Mouse (Mus musculus) stomach, embryonic 15.5 days (tissue): ENCODE measurements around the gene Map6. TPM values are rescaled to one million over a fixed set of nuclear protein-coding genes. Genes with fewer than 3 reads are reported as not detected.

ENCODE experiments used
- ATAC-seq: fragments of 200-750 bp; cut with Nextera tagmentation; 2 replicates; pipeline ENCODE4 v1.8.0; 2017; ENCODE audit warnings: low read depth, moderate number of reproducible peaks, moderate TSS enrichment; ENCODE audit not compliant: insufficient read depth, low FRiP score
- H3K27ac ChIP-seq: fragments of 300-500 bp; sonication (generic); 2 replicates; pipeline ENCODE4 v1.5.1; 2015; ENCODE audit warnings: mild to moderate bottlenecking, inconsistent platforms
- H3K27me3 ChIP-seq: fragments of 300-500 bp; sonication (generic); replicated peaks from 2 replicates; pipeline ENCODE4 v1.6.1; 2015; ENCODE audit warnings: inconsistent platforms
- H3K36me3 ChIP-seq: fragments of 300-500 bp; sonication (generic); 2 replicates; pipeline ENCODE4 v1.6.1; 2015; ENCODE audit warnings: inconsistent platforms
- H3K4me1 ChIP-seq: fragments of 300-500 bp; sonication (generic); 2 replicates; pipeline ENCODE4 v1.6.1; 2015; ENCODE audit warnings: inconsistent platforms
- H3K4me2 ChIP-seq: fragments of 300-500 bp; sonication (generic); 2 replicates; pipeline ENCODE4 v1.6.1; 2015; ENCODE audit warnings: mild to moderate bottlenecking, inconsistent platforms
- H3K4me3 ChIP-seq: fragments of 300-500 bp; sonication (generic); replicated peaks from 2 replicates; pipeline ENCODE4 v1.5.1; 2015; ENCODE audit warnings: inconsistent platforms
- H3K9ac ChIP-seq: fragments of 300-500 bp; sonication (generic); 2 replicates; pipeline ENCODE4 v1.6.1; 2015; ENCODE audit warnings: inconsistent platforms
- H3K9me3 ChIP-seq: fragments of 300-500 bp; sonication (generic); 2 replicates; pipeline ENCODE4 v1.6.1; 2016; ENCODE audit warnings: inconsistent platforms
- WGBS: fragments of 180-500 bp; shearing (Covaris S2); methylation state at CpG from one replicate; pipeline ENCODE4 v1.1.7; 2015; 5-methylcytosine and 5-hydroxymethylcytosine counted together
- polyA plus RNA-seq: library from polyadenylated mRNA; unstranded; fragments of >200 nt; fragmentation: Nextera tagmentation; extraction: Ambion mirVana; gene quantifications from 2 replicates; pipeline ENCODE4 v1.2.1, GENCODE M21; 2015

Map6 gene
- polyA plus RNA-seq, 1 experiment from 2014 or later, result 6.7 TPM

- H3K27me3 ChIP-seq, result peaks cover 62% of the 10 kb centered on the region
- peak; percentile 12; the same call in 1 of the 2 replicates for ATAC-seq
- H3K9ac ChIP-seq, result no peak overlapping the region
- H3K4me2 ChIP-seq, result peak overlapping the region; percentile 94
- WGBS, result under 1% methylated on average over 29 of the region's 29 CpGs
- peaks cover 26% of the 10 kb centered on the region for H3K4me1 ChIP-seq
- H3K9me3 ChIP-seq, result no peaks in the 10 kb centered on the region
- H3K36me3 ChIP-seq, result no peaks in the 10 kb centered on the region
- H3K27ac ChIP-seq, result no peak overlapping the region
- H3K4me3 ChIP-seq, result peak overlapping the region; percentile 49
These were observed 1.3 kb downstream of the Map6 start for GRCm38 (mm10) chr7:99268506-99268900.

GRCm38 (mm10) chr7:99268951-99269945 is 2.0 kb downstream of the Map6 start:
- H3K27me3 ChIP-seq, result peaks cover 62% of the 10 kb centered on the region
- peak overlapping the region; percentile 94 for H3K4me2 ChIP-seq
- peak overlapping the region; percentile 49 for H3K4me3 ChIP-seq
- H3K9me3 ChIP-seq, result no peaks in the 10 kb centered on the region
- peak; percentile 32; the same call in 1 of the 2 replicates for ATAC-seq
- H3K36me3 ChIP-seq, result no peaks in the 10 kb centered on the region
- peaks cover 26% of the 10 kb centered on the region for H3K4me1 ChIP-seq
- H3K27ac ChIP-seq, result no peak overlapping the region
- H3K9ac ChIP-seq, result no peak overlapping the region
- 9% methylated on average over 42 of the region's 42 CpGs for WGBS

GRCm38 (mm10) chr7:99271630-99272029 is 4.4 kb downstream of the Map6 start:
- Histone ChIP-seq H3K27ac (no peak overlapping the region), H3K4me2 (no peak overlapping the region), H3K9me3 (no peaks in the 10 kb centered on the region), H3K36me3 (no peaks in the 10 kb centered on the region), H3K4me3 (no peak overlapping the region), H3K27me3 (peaks cover 48% of the 10 kb centered on the region), H3K4me1 (peaks cover 26% of the 10 kb centered on the region), H3K9ac (no peak overlapping the region)
- no peak for ATAC-seq
- WGBS, result 51% methylated on average over 9 of the region's 9 CpGs

- no peak overlapping the region for H3K27ac ChIP-seq
- H3K9me3 ChIP-seq, result no peaks in the 10 kb centered on the region
- 61% methylated on average over 6 of the region's 6 CpGs for whole genome bisulfite sequencing
- no peak overlapping the region for H3K4me3 ChIP-seq
- ATAC-seq, result no peak
- no peaks in the 10 kb centered on the region for H3K36me3 ChIP-seq
- peaks cover 13% of the 10 kb centered on the region for H3K27me3 ChIP-seq
- no peak overlapping the region for H3K4me2 ChIP-seq
- H3K4me1 ChIP-seq, result 0 out of 2 replicates have a peak, but pooled peaks cover 2% of the 10 kb centered on the region
- H3K9ac ChIP-seq, result no peak overlapping the region
These were observed 7.9 kb downstream of the Map6 start for GRCm38 (mm10) chr7:99275131-99275530.

- no peak overlapping the region for H3K4me2 ChIP-seq
- H3K4me3 ChIP-seq, result no peak overlapping the region
- H3K4me1 ChIP-seq, result 0 out of 2 replicates have a peak, but pooled peaks cover 2% of the 10 kb centered on the region
- H3K36me3 ChIP-seq, result no peaks in the 10 kb centered on the region
- WGBS, result 43% methylated on average over 1 of the region's 1 CpGs
- no peak overlapping the region for H3K9ac ChIP-seq
- no peak overlapping the region for H3K27ac ChIP-seq
- ATAC-seq, result no peak
- no peaks in the 10 kb centered on the region for H3K9me3 ChIP-seq
- 0 out of 2 replicates have a peak, but pooled peaks cover 3% of the 10 kb centered on the region for H3K27me3 ChIP-seq
These were observed 9.4 kb downstream of the Map6 start for GRCm38 (mm10) chr7:99276679-99277078.

GRCm38 (mm10) chr7:99278309-99278708 is 11.1 kb downstream of the Map6 start:
- 79% methylated on average over 8 of the region's 8 CpGs for WGBS
- Histone ChIP-seq H3K4me3 (no peak overlapping the region), H3K9me3 (no peaks in the 10 kb centered on the region), H3K27ac (no peak overlapping the region), H3K27me3 (no peaks in the 10 kb centered on the region), H3K4me2 (no peak overlapping the region), H3K36me3 (no peaks in the 10 kb centered on the region), H3K4me1 (0 out of 2 replicates have a peak, but pooled peaks cover 2% of the 10 kb centered on the region), H3K9ac (no peak overlapping the region)
- ATAC-seq, result no peak

GRCm38 (mm10) chr7:99279586-99279985 is 12.3 kb downstream of the Map6 start:
- H3K27me3 ChIP-seq, result no peaks in the 10 kb centered on the region
- H3K27ac ChIP-seq, result no peak overlapping the region
- no peaks in the 10 kb centered on the region for H3K9me3 ChIP-seq
- H3K9ac ChIP-seq, result no peak overlapping the region
- no peaks in the 10 kb centered on the region for H3K36me3 ChIP-seq
- WGBS, result 57% methylated on average over 8 of the region's 8 CpGs
- H3K4me1 ChIP-seq, result 0 out of 2 replicates have a peak, but pooled peaks cover 2% of the 10 kb centered on the region
- no peak overlapping the region for H3K4me3 ChIP-seq
- ATAC-seq, result no peak
- no peak overlapping the region for H3K4me2 ChIP-seq

GRCm38 (mm10) chr7:99287287-99287686 is 20.0 kb downstream of the Map6 start:
- H3K9me3 ChIP-seq, result no peaks in the 10 kb centered on the region
- H3K4me3 ChIP-seq, result no peak overlapping the region
- 63% methylated on average over 3 of the region's 3 CpGs for WGBS
- no peaks in the 10 kb centered on the region for H3K36me3 ChIP-seq
- H3K9ac ChIP-seq, result no peak overlapping the region
- no peaks in the 10 kb centered on the region for H3K27me3 ChIP-seq
- ATAC-seq, result no peak
- peaks cover 16% of the 10 kb centered on the region; the same call in 1 of the 2 replicates for H3K4me1 ChIP-seq
- no peak overlapping the region for H3K4me2 ChIP-seq
- no peak overlapping the region for H3K27ac ChIP-seq

- no peak overlapping the region for H3K4me2 ChIP-seq
- H3K36me3 ChIP-seq, result no peaks in the 10 kb centered on the region
- no peak overlapping the region for H3K4me3 ChIP-seq
- 54% methylated on average over 8 of the region's 8 CpGs for WGBS
- no peak overlapping the region for H3K9ac ChIP-seq
- peaks cover 16% of the 10 kb centered on the region; the same call in 1 of the 2 replicates for H3K4me1 ChIP-seq
- no peaks in the 10 kb centered on the region for H3K27me3 ChIP-seq
- ATAC-seq, result no peak
- H3K9me3 ChIP-seq, result no peaks in the 10 kb centered on the region
- H3K27ac ChIP-seq, result no peak overlapping the region
These were observed 22.8 kb downstream of the Map6 start for GRCm38 (mm10) chr7:99290008-99290407.

GRCm38 (mm10) chr7:99290925-99291324 is 23.7 kb downstream of the Map6 start:
- H3K9me3 ChIP-seq, result no peaks in the 10 kb centered on the region
- H3K9ac ChIP-seq, result no peak overlapping the region
- no peak overlapping the region for H3K4me2 ChIP-seq
- peaks cover 19% of the 10 kb centered on the region; the same call in 1 of the 2 replicates for H3K4me1 ChIP-seq
- H3K27ac ChIP-seq, result no peak overlapping the region
- no peak overlapping the region for H3K4me3 ChIP-seq
- no peak for ATAC-seq
- H3K27me3 ChIP-seq, result no peaks in the 10 kb centered on the region
- WGBS, result 54% methylated on average over 6 of the region's 6 CpGs
- no peaks in the 10 kb centered on the region for H3K36me3 ChIP-seq

- peaks cover 19% of the 10 kb centered on the region; the same call in 1 of the 2 replicates for H3K4me1 ChIP-seq
- no peak for ATAC-seq
- 76% methylated on average over 2 of the region's 2 CpGs for WGBS
These were observed 27.0 kb downstream of the Map6 start for GRCm38 (mm10) chr7:99294198-99294780.

GRCm38 (mm10) chr7:99295104-99295503 is 27.9 kb downstream of the Map6 start:
- no peak overlapping the region for H3K9ac ChIP-seq
- no peak overlapping the region for H3K4me2 ChIP-seq
- 60% methylated on average over 8 of the region's 8 CpGs for WGBS
- H3K36me3 ChIP-seq, result no peaks in the 10 kb centered on the region
- no peaks in the 10 kb centered on the region for H3K27me3 ChIP-seq
- no peaks in the 10 kb centered on the region for H3K9me3 ChIP-seq
- ATAC-seq, result no peak
- H3K4me3 ChIP-seq, result no peak overlapping the region
- peaks cover 17% of the 10 kb centered on the region; the same call in 1 of the 2 replicates for H3K4me1 ChIP-seq
- H3K27ac ChIP-seq, result no peak overlapping the region; the same call in 1 of the 2 replicates

More at GRCm38 (mm10) chr7:99294198-99294780, 27.0 kb downstream of the Map6 start:
- no peaks in the 10 kb centered on the region for H3K9me3 ChIP-seq
- no peaks in the 10 kb centered on the region for H3K36me3 ChIP-seq
- no peak overlapping the region for H3K4me2 ChIP-seq
- no peak overlapping the region for H3K27ac ChIP-seq
- H3K4me3 ChIP-seq, result no peak overlapping the region
- H3K27me3 ChIP-seq, result no peaks in the 10 kb centered on the region
- no peak overlapping the region for H3K9ac ChIP-seq
